8 mouse cellular contexts compared by ENCODE assay signal in the genomic region with DNA sequence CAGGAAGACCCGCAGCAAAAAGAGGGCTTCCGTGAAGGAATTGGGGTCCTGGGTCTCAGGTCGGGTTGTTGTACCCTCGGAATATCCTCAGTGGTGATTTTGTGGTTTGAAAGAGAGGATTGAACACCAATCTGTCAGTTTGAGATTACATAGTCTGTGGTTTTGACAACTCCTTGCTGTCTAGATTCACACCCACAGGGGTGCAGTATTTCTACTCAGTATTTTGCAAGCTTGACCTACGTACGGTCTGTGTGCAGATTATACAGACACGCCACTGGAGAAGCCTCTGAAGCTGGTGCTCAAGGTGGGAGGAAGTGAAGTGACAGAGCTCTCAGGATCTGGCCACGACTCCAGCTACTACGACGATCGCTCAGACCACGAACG. TPM values are rescaled to one million over a fixed set of nuclear protein-coding genes. Genes with fewer than 3 reads are reported as not detected.
DNase-seq lines count a peak whose midpoint lies in the region; ATAC-seq and TF ChIP-seq lines count a peak whose summit lies in the region.

No protein-coding gene starts in this region.

- DNase-seq in heart, postnatal 4 days: no peak
- peak; percentile 40 for DNase-seq in G1E (ENCODE audit: low spot score)
- DNase-seq in liver, embryonic 14.5 days (ENCODE audit: low read depth in 3 of 3, low spot score in 3 of 3): peak in 2 of 3 experiments; percentile 9 to 27
- no peak for DNase-seq in right cerebral cortex, postnatal 10 days (ENCODE audit: low spot score in 2 of 2)
- DNase-seq in spleen, postnatal 14 days (ENCODE audit: low spot score in 2 of 2): no peak

- TF ChIP-seq CTCF in G1E (IDR thresholded peaks at IDR 0.05; ENCODE audit: low read depth, low read length): no peak
- no peak for TF ChIP-seq CTCF in liver, embryonic 14.5 days (IDR thresholded peaks at IDR 0.05; ENCODE audit: low read depth)

- no peaks in the 10 kb centered on the region for H3K27me3 ChIP-seq in heart, embryonic 14.5 days (ENCODE audit: control insufficient read depth, insufficient read depth, low read length)
- H3K27me3 ChIP-seq in G1E (ENCODE audit: insufficient read depth, low read length): no peaks in the 10 kb centered on the region
- H3K27me3 ChIP-seq in forebrain, embryonic 12.5 days: no peaks in the 10 kb centered on the region
- H3K27me3 ChIP-seq in liver, embryonic 14.5 days (ENCODE audit: control insufficient read depth, insufficient read depth, low read length): no peaks in the 10 kb centered on the region
- no peaks in the 10 kb centered on the region for H3K27me3 ChIP-seq in stomach, embryonic 16.5 days (ENCODE audit: control insufficient read depth, insufficient read depth, low read length)

- H3K4me1 ChIP-seq in heart, embryonic 14.5 days (ENCODE audit: control insufficient read depth in 2 of 2, insufficient read depth in 2 of 2, low read length in 2 of 2): peaks cover 3 to 14% of the 10 kb centered on the region in 2 experiments; a peak in 2 of 4 replicates
- H3K4me1 ChIP-seq in G1E (ENCODE audit: insufficient read depth, low read depth, low read length): peaks cover 22% of the 10 kb centered on the region
- H3K4me1 ChIP-seq in forebrain, embryonic 12.5 days: peaks cover 14% of the 10 kb centered on the region
- peaks cover 9 to 13% of the 10 kb centered on the region in 2 experiments for H3K4me1 ChIP-seq in liver, embryonic 14.5 days (replicated peaks; ENCODE audit: control insufficient read depth in 2 of 2, insufficient read depth in 2 of 2, low read length in 1 of 2)
- peaks cover 12% of the 10 kb centered on the region; the same call in 1 of the 2 replicates for H3K4me1 ChIP-seq in stomach, embryonic 16.5 days (ENCODE audit: control insufficient read depth, insufficient read depth, low read length)

- H3K9ac ChIP-seq in heart, embryonic 14.5 days (ENCODE audit: low read length): peak overlapping the region; percentile 82
- peak overlapping the region; percentile 73 for H3K9ac ChIP-seq in forebrain, embryonic 12.5 days
- peak overlapping the region; percentile 89 for H3K9ac ChIP-seq in liver, embryonic 14.5 days (replicated peaks)
- peak overlapping the region; percentile 90 for H3K9ac ChIP-seq in stomach, embryonic 16.5 days (ENCODE audit: low read length)

- peak overlapping the region; percentile 78 for H3K4me2 ChIP-seq in heart, embryonic 14.5 days (ENCODE audit: low read length)
- H3K4me2 ChIP-seq in forebrain, embryonic 12.5 days: peak overlapping the region; percentile 76
- peak overlapping the region; percentile 85 for H3K4me2 ChIP-seq in liver, embryonic 14.5 days (ENCODE audit: low read depth)
- H3K4me2 ChIP-seq in stomach, embryonic 16.5 days (ENCODE audit: low read depth, low read length): peak overlapping the region; percentile 81

- H3K4me3 ChIP-seq in heart, embryonic 14.5 days (ENCODE audit: control insufficient read depth in 1 of 2, insufficient read depth in 1 of 2, low read depth in 1 of 2, low read length in 2 of 2): peak overlapping the region; percentile 81 to 95
- H3K4me3 ChIP-seq in G1E (ENCODE audit: low read depth, low read length): peak overlapping the region; percentile 91
- H3K4me3 ChIP-seq in forebrain, embryonic 12.5 days (replicated peaks): peak overlapping the region; percentile 79
- H3K4me3 ChIP-seq in liver, embryonic 14.5 days (ENCODE audit: insufficient read depth in 1 of 2, low read depth in 2 of 2, low read length in 2 of 2): peak overlapping the region; percentile 75 to 87
- H3K4me3 ChIP-seq in stomach, embryonic 16.5 days (replicated peaks; ENCODE audit: low read length): peak overlapping the region; percentile 74

- H3K9me3 ChIP-seq in heart, embryonic 14.5 days (ENCODE audit: control insufficient read depth, low read length): no peaks in the 10 kb centered on the region
- no peaks in the 10 kb centered on the region for H3K9me3 ChIP-seq in G1E (replicated peaks)
- no peaks in the 10 kb centered on the region for H3K9me3 ChIP-seq in forebrain, embryonic 12.5 days
- no peaks in the 10 kb centered on the region for H3K9me3 ChIP-seq in liver, embryonic 14.5 days (ENCODE audit: control insufficient read depth, low read length)
- H3K9me3 ChIP-seq in stomach, embryonic 16.5 days (replicated peaks; ENCODE audit: control insufficient read depth, low read length): no peaks in the 10 kb centered on the region

- TF ChIP-seq EP300 in liver, embryonic 14.5 days (IDR thresholded peaks at IDR 0.05; ENCODE audit: low read depth): no peak

- WGBS in heart, embryonic 14.5 days: 37% methylated on average over 13 of the region's 13 CpGs
- 48% methylated on average over 13 of the region's 13 CpGs for WGBS in forebrain, embryonic 12.5 days
- 5% methylated on average over 13 of the region's 13 CpGs for WGBS in liver, embryonic 14.5 days (ENCODE audit: insufficient replicate concordance)
- 30% methylated on average over 13 of the region's 13 CpGs for WGBS in stomach, embryonic 16.5 days

- ATAC-seq in heart, embryonic 14.5 days (ENCODE audit: insufficient number of reproducible peaks, insufficient read depth, low FRiP score, low read depth): no peak
- peak; percentile 30 for ATAC-seq in G1E (ENCODE audit: extremely low read depth, insufficient number of reproducible peaks, low FRiP score, poor library complexity, severe bottlenecking)
- peak; percentile 12; the same call in 1 of the 2 replicates for ATAC-seq in forebrain, embryonic 12.5 days (ENCODE audit: low FRiP score)
- ATAC-seq in liver, embryonic 14.5 days (ENCODE audit: insufficient read depth): 0 out of 2 replicates have a peak, but pooled peaks have one; percentile 12
- no peak for ATAC-seq in stomach, embryonic 16.5 days (ENCODE audit: insufficient read depth, low FRiP score)

- peak overlapping the region; percentile 81 to 83; a peak in 3 of 4 replicates for H3K27ac ChIP-seq in heart, embryonic 14.5 days (replicated peaks in 1 of 2; ENCODE audit: control insufficient read depth in 1 of 2, insufficient read depth in 1 of 2, low read depth in 2 of 2, low read length in 2 of 2)
- H3K27ac ChIP-seq in forebrain, embryonic 12.5 days: peak overlapping the region; percentile 89
- H3K27ac ChIP-seq in liver, embryonic 14.5 days: peak overlapping the region; percentile 88
- H3K27ac ChIP-seq in stomach, embryonic 16.5 days (ENCODE audit: low read length): peak overlapping the region; percentile 97

- peaks cover 63% of the 10 kb centered on the region for H3K36me3 ChIP-seq in heart, embryonic 14.5 days (ENCODE audit: control insufficient read depth, insufficient read depth, low read length)
- H3K36me3 ChIP-seq in G1E (replicated peaks): peaks cover 61% of the 10 kb centered on the region
- H3K36me3 ChIP-seq in forebrain, embryonic 12.5 days (replicated peaks): peaks cover 32% of the 10 kb centered on the region
- H3K36me3 ChIP-seq in liver, embryonic 14.5 days (replicated peaks; ENCODE audit: control insufficient read depth, insufficient read depth, low read depth): peaks cover 30% of the 10 kb centered on the region
- H3K36me3 ChIP-seq in stomach, embryonic 16.5 days (ENCODE audit: control insufficient read depth, insufficient read depth, low read length): peaks cover 11% of the 10 kb centered on the region

RNA-seq across cellular contexts. Expression of a gene that starts 0.6 kb away (rescaled TPM):
- 37.1 and 38.6 TPM in 2 replicates for polyA plus RNA-seq in heart, embryonic 14.5 days (2014; fragmentation: Nextera tagmentation; extraction: Ambion mirVana)
- 10 to 100 TPM; 39.3 to 41.8 TPM for total RNA-seq in heart, postnatal 4 days (2021)
- total RNA-seq in G1E (2014; fragmentation: Nextera tagmentation): 33.0 and 41.3 TPM in 2 replicates
- total RNA-seq in G1E (2017): 48.2 and 51.3 TPM in 2 replicates
- 9.2 and 9.9 TPM in 2 replicates for polyA plus RNA-seq in G1E (2012)
- 77.5 and 82.6 TPM in 2 replicates for polyA plus RNA-seq in forebrain, embryonic 12.5 days (2016; fragmentation: Nextera tagmentation; extraction: Ambion mirVana)
- 14.4 and 16.7 TPM in 2 replicates for polyA plus RNA-seq in liver, embryonic 14.5 days (2012; rRNA removed)
- 10.6 and 15.9 TPM in 2 replicates for polyA plus RNA-seq in liver, embryonic 14.5 days (2014; fragmentation: Nextera tagmentation; extraction: Ambion mirVana)
- polyA plus RNA-seq in stomach, embryonic 16.5 days (2015; fragmentation: Nextera tagmentation; extraction: Ambion mirVana): 41.1 and 45.6 TPM in 2 replicates

RNA-seq across cellular contexts. Expression of a gene that starts 0.6 kb away (rescaled TPM):
- polyA plus RNA-seq in heart, embryonic 14.5 days (2014; fragmentation: Nextera tagmentation; extraction: Ambion mirVana): 27.7 and 27.9 TPM in 2 replicates
- total RNA-seq in heart, postnatal 4 days (2021): 10 to 100 TPM; 11.8 to 14.3 TPM
- 46.7 and 57.6 TPM in 2 replicates for total RNA-seq in G1E (2014; fragmentation: Nextera tagmentation)
- total RNA-seq in G1E (2017): 48.2 and 57.7 TPM in 2 replicates
- 4.5 and 4.9 TPM in 2 replicates for polyA plus RNA-seq in G1E (2012)
- 45.3 and 47.2 TPM in 2 replicates for polyA plus RNA-seq in forebrain, embryonic 12.5 days (2016; fragmentation: Nextera tagmentation; extraction: Ambion mirVana)
- polyA plus RNA-seq in liver, embryonic 14.5 days (2012; rRNA removed): 6.9 and 11.5 TPM in 2 replicates
- 21.9 TPM in 2 replicates for polyA plus RNA-seq in liver, embryonic 14.5 days (2014; fragmentation: Nextera tagmentation; extraction: Ambion mirVana)
- polyA plus RNA-seq in stomach, embryonic 16.5 days (2015; fragmentation: Nextera tagmentation; extraction: Ambion mirVana): 29.4 and 29.6 TPM in 2 replicates

RNA-seq across cellular contexts. Expression of a gene that starts 25.5 kb away (rescaled TPM):
- polyA plus RNA-seq in heart, embryonic 14.5 days (2014; fragmentation: Nextera tagmentation; extraction: Ambion mirVana): not detected in 2 replicates
- not detected for total RNA-seq in heart, postnatal 4 days (2021)
- total RNA-seq in G1E (2014; fragmentation: Nextera tagmentation) (not detected in 2 replicates), G1E (2017) (not detected in 2 replicates)
- not detected in 2 replicates for polyA plus RNA-seq in G1E (2012)
- polyA plus RNA-seq in forebrain, embryonic 12.5 days (2016; fragmentation: Nextera tagmentation; extraction: Ambion mirVana): not detected in 2 replicates
- not detected in 2 replicates for polyA plus RNA-seq in liver, embryonic 14.5 days (2012; rRNA removed)
- not detected in 2 replicates for polyA plus RNA-seq in liver, embryonic 14.5 days (2014; fragmentation: Nextera tagmentation; extraction: Ambion mirVana)
- polyA plus RNA-seq in stomach, embryonic 16.5 days (2015; fragmentation: Nextera tagmentation; extraction: Ambion mirVana): not detected in 2 replicates

Comparison
In these comparisons a context has a peak if more than half of its experiments do, and no peak if none do; other contexts are left out.
1. ATAC-seq: peak in G1E (single experiment), forebrain, embryonic 12.5 days (single experiment) and liver, embryonic 14.5 days (single experiment); none in heart, embryonic 14.5 days (single experiment) and stomach, embryonic 16.5 days (single experiment).
2. DNase-seq: peak in G1E (single experiment) and liver, embryonic 14.5 days (2 of 3); none in heart, postnatal 4 days (single experiment), right cerebral cortex, postnatal 10 days (0 of 2) and spleen, postnatal 14 days (0 of 2).
3. Peak in every context shown above with its lines, with median percentiles within 50 percentile points of each other: H3K27ac ChIP-seq, H3K4me2 ChIP-seq, H3K4me3 ChIP-seq and H3K9ac ChIP-seq.